Mouse (Mus musculus): ENCODE data around the gene Gba.
A peak's percentile ranks its signal among the peaks of the same experiment; 100 is the strongest.
"Not testable (repeated sequence)": the region's sequence is repeated elsewhere in the genome, so short reads cannot be mapped to it uniquely, and the experiment has no call there.

Gba gene

GRCm38 (mm10) chr3:89202253-89203141, at the start of gene Gba:
TSS of gene Gba (plus strand) at chr3:89202928.
- peak; percentile 94 for DNase-seq (ENCODE audit: low read depth, low spot score)

DNA sequence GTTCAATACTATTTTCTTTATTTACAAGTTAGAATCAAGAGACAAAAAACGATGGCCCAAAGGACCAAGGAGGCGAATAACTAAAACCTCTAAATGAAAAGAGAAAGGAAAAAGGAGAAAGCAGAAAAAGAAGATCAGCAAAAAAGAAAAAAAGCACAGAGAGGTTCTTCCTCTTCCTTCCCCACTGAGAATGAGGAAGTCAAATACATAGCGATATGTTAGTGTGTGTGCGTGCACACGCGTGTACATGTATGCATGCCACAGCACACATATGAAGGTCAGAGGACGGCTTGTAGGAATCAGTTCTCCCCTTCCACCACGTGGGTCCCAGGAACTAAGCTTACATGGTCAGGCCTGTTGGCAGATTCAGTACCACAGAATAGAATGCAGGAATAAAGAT, 45.8 kb upstream of the Gba start:
- DNase-seq (ENCODE audit: low read depth, low spot score), result no peak

- DNase-seq (ENCODE audit: low read depth, low spot score), result peak; percentile 12
These were observed 44.1 kb upstream of the Gba start for GRCm38 (mm10) chr3:89158651-89159050.

GRCm38 (mm10) chr3:89159211-89159610, 43.5 kb upstream of the Gba start:
- DNase-seq (ENCODE audit: low read depth, low spot score), result peak; percentile 40

GRCm38 (mm10) chr3:89159616-89160344, 42.9 kb upstream of the Gba start, which contains the start of gene Hcn3:
TSS of gene Hcn3 (minus strand) at chr3:89160196.
- peak; percentile 95 for DNase-seq (ENCODE audit: low read depth, low spot score)

GRCm38 (mm10) chr3:89161207-89161606, 41.5 kb upstream of the Gba start:
- not testable (repeated sequence) for DNase-seq (ENCODE audit: low read depth, low spot score)

DNA sequence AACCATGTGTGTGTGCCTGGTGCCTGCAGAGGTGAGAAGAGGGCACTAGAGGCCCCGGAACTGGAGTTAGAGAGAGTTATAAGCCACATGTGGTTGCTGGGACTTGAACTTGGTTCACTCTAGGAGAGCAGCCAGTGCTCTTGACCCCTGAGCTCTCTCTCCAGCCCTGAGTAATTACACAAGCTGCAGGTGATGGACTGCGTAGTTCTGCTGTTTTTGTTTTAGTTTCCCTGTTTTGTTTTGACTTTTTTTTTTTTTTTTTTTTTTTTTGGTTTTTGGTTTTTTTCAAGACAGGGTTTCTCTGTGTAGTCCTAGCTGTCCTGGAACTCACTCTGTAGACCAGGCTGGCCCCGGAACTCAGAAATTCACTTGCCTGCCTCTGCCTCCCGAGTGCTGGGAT, 40.9 kb upstream of the Gba start:
- DNase-seq (ENCODE audit: low read depth, low spot score), result no peak

GRCm38 (mm10) chr3:89163123-89163522, 39.6 kb upstream of the Gba start:
- DNase-seq (ENCODE audit: low read depth, low spot score), result no peak

GRCm38 (mm10) chr3:89163643-89164245, 39.0 kb upstream of the Gba start:
- DNase-seq (ENCODE audit: low read depth, low spot score), result peak; percentile 40

DNA sequence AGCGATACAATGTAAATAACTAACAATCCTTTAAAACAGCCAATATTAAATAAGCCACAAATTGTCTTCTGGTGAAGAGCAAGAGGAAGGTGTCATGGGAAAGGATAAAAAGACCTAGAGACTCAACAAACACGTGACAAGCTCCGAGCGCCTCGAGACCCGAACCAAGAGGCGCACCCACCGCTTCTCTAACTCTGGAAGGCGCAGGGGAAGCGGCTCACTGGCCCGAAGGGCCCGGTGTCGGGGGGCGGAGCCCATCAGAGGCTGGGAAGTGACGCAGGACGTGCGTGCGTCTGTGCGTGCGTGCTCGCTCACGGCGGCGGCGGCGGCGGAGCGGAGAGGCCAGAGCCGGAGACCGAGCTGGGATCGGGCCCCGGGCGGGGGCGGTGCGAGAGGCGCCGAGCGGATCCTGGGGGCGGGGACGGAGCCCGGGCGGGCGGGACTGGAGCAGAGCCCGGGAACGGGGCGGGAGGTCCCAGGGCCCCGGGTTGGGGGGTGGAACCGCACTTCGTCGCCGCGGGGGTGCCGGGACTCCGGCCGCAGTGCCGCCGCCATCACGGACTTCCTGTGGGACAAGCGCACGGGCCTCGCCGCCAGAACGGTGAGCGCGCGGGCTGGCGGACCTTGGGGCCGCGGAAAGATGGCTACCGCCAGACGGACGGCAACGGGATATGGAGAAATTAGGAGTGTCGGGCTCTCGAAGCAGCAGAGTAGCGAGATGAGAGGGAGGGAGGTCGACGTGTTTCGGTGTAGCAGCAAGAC, 38.0 kb upstream of the Gba start, which contains the start of gene Clk2:
TSS of gene Clk2 (plus strand) at position 290 of the 762 bp plus-strand sequence.
- peak; percentile 97 for DNase-seq (ENCODE audit: low read depth, low spot score)

GRCm38 (mm10) chr3:89165268-89165870, 37.4 kb upstream of the Gba start:
- peak; percentile 32 for DNase-seq (ENCODE audit: low read depth, low spot score)

DNA sequence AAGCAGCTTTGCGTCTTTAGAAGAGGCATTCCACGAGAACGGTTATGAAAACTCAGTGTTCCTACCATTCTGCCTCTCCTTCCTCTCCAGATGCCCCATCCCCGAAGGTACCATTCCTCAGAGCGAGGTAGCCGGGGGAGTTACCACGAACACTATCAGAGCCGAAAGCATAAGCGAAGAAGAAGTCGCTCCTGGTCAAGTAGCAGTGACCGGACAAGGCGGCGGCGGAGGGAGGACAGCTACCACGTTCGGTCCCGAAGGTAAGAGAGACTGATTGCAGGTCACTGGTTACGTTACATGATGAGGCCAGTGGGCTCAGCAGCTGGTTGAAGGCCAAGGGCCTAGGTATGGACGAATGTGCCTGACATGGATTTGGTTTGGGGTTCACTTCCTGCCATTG, 35.8 kb upstream of the Gba start:
- DNase-seq (ENCODE audit: low read depth, low spot score), result no peak

DNA sequence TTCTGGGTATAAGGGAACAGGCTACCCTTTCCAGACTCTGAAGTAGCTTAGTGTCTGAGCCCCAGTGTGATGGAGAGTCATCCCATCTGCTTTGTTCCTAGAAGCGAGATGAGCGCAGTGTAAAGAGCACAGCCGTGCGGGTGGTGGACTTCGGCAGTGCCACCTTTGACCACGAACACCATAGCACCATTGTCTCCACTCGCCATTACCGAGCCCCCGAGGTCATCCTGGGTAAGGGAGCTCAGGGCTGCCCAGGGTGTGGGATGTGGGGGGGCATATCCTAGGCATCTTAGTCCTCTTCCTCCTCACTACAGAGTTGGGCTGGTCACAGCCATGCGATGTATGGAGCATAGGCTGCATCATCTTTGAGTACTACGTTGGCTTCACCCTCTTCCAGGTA, 27.9 kb upstream of the Gba start:
- DNase-seq (ENCODE audit: low read depth, low spot score), result no peak

DNA sequence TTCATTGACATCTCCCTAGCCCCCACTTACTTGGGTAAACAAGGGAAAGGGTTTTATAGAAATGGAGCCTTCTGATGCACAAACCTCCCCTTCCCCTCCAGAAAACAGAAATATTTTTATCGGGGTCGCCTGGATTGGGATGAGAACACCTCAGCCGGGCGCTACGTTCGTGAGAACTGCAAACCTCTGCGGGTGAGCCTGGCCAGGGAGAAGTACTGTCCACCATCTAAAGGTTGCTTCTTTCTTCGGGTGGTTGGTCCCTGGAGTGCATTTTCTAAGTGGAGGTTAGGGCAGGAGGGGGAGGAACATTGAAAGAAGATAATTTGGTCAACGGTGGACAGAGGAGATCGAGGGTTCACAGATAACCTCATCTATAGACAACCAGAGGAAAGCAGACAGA, 27.2 kb upstream of the Gba start:
- DNase-seq (ENCODE audit: low read depth, low spot score), result no peak

GRCm38 (mm10) chr3:89176421-89176820, 26.3 kb upstream of the Gba start:
- no peak for DNase-seq (ENCODE audit: low read depth, low spot score)

DNA sequence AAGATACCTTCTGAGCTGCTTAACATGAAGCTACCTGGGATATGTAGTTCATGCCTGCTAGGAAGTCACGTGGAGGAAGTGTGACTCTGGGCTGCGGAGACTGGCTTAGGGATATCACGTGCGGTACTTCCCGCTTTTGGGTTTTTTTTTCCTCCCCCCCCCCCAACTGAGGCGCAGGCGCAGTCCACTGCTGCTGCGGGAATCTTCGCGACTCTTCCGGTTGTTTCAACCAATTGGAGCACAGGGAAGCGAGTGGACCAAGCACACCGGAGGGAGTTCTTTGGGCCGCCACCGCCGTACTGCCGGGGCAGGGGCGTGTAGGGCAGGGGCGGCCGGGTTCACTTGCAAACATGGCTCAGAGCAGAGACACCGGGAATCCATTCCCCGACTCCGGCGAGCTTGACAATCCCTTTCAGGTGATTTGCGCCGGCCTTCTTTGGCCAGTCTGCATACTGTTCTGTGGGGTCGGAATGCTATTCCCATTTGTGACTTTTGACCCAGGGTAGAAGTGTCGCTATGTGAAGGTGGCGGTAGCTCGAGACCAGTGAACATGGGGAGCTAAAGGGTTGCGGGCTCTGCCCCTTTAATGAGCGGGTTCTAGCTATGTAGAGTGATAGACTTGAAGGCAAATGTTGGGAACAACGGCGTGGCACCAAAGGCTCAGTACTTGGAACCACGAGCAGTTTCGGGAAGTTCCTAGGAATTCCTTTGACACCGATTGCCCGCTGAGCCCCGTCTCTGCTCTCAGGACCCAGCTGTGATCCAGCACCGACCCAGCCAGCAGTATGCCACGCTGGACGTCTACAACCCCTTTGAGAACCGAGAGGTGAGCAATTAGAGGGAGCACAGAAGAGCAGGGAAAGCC, 25.3 kb upstream of the Gba start, which contains the start of gene Scamp3:
TSS of gene Scamp3 (plus strand) at position 232 of the 865 bp plus-strand sequence.
- peak; percentile 96 for DNase-seq (ENCODE audit: low read depth, low spot score)

DNA sequence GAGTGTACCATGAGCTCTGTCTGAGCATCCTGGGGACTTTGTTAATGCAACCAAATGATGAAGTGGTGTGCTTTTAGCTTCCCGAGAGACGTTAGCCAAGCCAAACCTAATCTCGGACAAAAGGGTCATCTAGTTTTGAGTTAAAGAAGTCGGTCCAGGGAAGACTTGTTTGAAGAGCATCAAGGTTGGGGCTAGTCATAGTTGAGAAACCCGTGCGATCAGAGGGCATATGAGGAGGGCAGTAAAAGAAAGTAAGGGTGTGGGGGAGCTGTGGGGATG, 24.7 kb upstream of the Gba start:
- no peak for DNase-seq (ENCODE audit: low read depth, low spot score)

DNA sequence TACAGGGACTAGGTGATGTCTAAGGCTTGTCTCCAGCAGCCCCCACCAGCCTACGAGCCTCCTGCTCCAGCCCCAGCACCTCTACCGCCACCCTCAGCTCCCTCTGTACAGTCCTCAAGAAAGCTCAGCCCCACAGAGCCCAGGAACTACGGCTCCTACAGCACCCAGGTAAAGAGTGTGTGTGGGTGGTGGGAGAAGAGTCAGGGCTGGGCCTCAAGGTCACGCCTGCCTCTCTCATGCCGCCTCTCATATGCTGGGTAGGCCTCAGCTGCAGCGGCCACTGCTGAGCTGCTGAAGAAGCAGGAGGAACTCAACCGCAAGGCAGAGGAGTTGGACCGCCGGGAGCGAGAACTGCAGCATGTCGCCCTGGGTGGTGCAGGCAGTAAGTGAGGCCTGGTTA, 23.7 kb upstream of the Gba start:
- peak; percentile 51 for DNase-seq (ENCODE audit: low read depth, low spot score)

DNA sequence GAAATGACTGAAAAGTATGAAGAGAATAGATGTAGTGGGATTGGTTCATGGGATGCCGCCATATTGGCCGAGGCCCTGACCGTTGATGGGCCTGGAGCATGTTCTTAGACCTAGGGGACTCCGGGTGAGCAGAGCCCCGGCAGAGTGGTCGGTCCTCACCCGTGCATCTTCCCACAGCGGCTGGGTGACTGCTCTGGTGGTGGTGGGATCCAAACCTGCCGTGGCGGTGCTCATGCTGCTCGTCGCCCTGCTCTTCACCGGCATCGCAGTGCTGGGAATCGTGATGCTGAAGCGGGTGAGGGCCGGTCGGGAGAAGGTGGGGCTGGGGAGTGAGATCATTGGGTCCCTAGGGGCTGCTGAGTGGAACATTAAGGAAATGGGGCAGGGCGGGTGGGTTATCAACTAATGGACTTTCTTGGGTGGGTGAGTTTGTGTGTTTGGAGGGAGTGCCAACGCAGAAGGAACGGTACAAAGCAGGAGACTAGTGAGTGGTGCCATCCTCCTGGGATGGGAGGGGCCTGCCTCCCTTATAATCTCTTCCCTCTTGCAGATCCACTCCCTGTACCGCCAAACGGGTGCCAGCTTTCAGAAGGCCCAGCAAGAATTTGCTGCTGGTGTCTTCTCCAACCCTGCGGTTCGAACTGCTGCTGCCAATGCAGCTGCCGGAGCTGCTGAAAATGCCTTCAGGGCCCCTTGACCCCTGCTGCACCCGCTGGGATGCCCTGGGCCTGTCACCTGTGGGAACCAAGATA, 20.8 kb upstream of the Gba start:
- no peak for DNase-seq (ENCODE audit: low read depth, low spot score)

All from CD4-positive, CD25-positive, alpha-beta regulatory T cell, adult 2 months (primary cell).